Mouse (Mus musculus): ENCODE data around the gene Slc6a9. TPM values are rescaled to one million over a fixed set of nuclear protein-coding genes. Genes with fewer than 3 reads are reported as not detected.
A peak's percentile ranks its signal among the peaks of the same experiment; 100 is the strongest.

Slc6a9 gene
- polyA plus RNA-seq, 1 experiment from 2014 or later: 15.0 TPM

GRCm38 (mm10) chr4:117882701-117883691 lies 48.7 kb downstream of the Slc6a9 start, which contains the start of gene B4galt2:
B4galt2 (minus strand) TSS chr4:117883487.
- peak within 1 kb of the TSS; percentile 78 for H3K4me3 ChIP-seq (replicated peaks)
- H3K36me3 ChIP-seq: 0 out of 2 replicates have a peak, but pooled peaks cover 17% of the 10 kb centered on the region
- H3K9me3 ChIP-seq: no peaks in the 10 kb centered on the region
- peak; percentile 37; the same call in 1 of the 2 replicates for ATAC-seq (ENCODE audit: insufficient read depth, low FRiP score, low read depth)
- peak within 1 kb of the TSS; percentile 91 for H3K4me2 ChIP-seq
- WGBS: 2% methylated on average over 50 of the region's 103 CpGs
- H3K4me1 ChIP-seq: peaks cover 36% of the 10 kb centered on the region
- H3K9ac ChIP-seq: peak within 1 kb of the TSS; percentile 74
- H3K27ac ChIP-seq: peak within 1 kb of the TSS; percentile 48
- no peaks in the 10 kb centered on the region for H3K27me3 ChIP-seq (replicated peaks)

- Histone ChIP-seq H3K4me2 (peak overlapping the region; percentile 91), H3K27ac (no peak overlapping the region), H3K9ac (no peak overlapping the region), H3K4me1 (peaks cover 36% of the 10 kb centered on the region), H3K9me3 (no peaks in the 10 kb centered on the region), H3K36me3 (0 out of 2 replicates have a peak, but pooled peaks cover 19% of the 10 kb centered on the region), H3K27me3 (replicated peaks) (no peaks in the 10 kb centered on the region), H3K4me3 (replicated peaks) (no peak overlapping the region)
- no peak for ATAC-seq (ENCODE audit: insufficient read depth, low FRiP score, low read depth)
- 83% methylated on average over 1 of the region's 1 CpGs for WGBS
Measured at GRCm38 (mm10) chr4:117884146-117884545, 49.8 kb downstream of the Slc6a9 start.

GRCm38 (mm10) chr4:117885093-117885492 lies 50.8 kb downstream of the Slc6a9 start:
- WGBS: 94% methylated on average over 10 of the region's 10 CpGs
- H3K4me1 ChIP-seq: peaks cover 36% of the 10 kb centered on the region
- no peak overlapping the region for H3K9ac ChIP-seq
- H3K27me3 ChIP-seq (replicated peaks): no peaks in the 10 kb centered on the region
- H3K27ac ChIP-seq: no peak overlapping the region
- no peak overlapping the region for H3K4me2 ChIP-seq
- H3K36me3 ChIP-seq: peaks cover 23% of the 10 kb centered on the region; the same call in 1 of the 2 replicates
- H3K4me3 ChIP-seq (replicated peaks): no peak overlapping the region
- no peaks in the 10 kb centered on the region for H3K9me3 ChIP-seq
- ATAC-seq (ENCODE audit: insufficient read depth, low FRiP score, low read depth): no peak

- no peak overlapping the region for H3K27ac ChIP-seq
- no peaks in the 10 kb centered on the region for H3K9me3 ChIP-seq
- WGBS: 82% methylated on average over 9 of the region's 9 CpGs
- no peak for ATAC-seq (ENCODE audit: insufficient read depth, low FRiP score, low read depth)
- peak overlapping the region; percentile 96 for H3K4me3 ChIP-seq (replicated peaks)
- H3K4me1 ChIP-seq: peaks cover 38% of the 10 kb centered on the region
- peaks cover 29% of the 10 kb centered on the region; the same call in 1 of the 2 replicates for H3K36me3 ChIP-seq
- H3K4me2 ChIP-seq: peak overlapping the region; percentile 93
- H3K9ac ChIP-seq: no peak overlapping the region
- no peaks in the 10 kb centered on the region for H3K27me3 ChIP-seq (replicated peaks)
Measured at GRCm38 (mm10) chr4:117885994-117886393, 51.7 kb downstream of the Slc6a9 start.

GRCm38 (mm10) chr4:117886644-117887043 lies 52.3 kb downstream of the Slc6a9 start:
- H3K36me3 ChIP-seq: peaks cover 29% of the 10 kb centered on the region; the same call in 1 of the 2 replicates
- ATAC-seq (ENCODE audit: insufficient read depth, low FRiP score, low read depth): no peak
- peak overlapping the region; percentile 96 for H3K4me3 ChIP-seq (replicated peaks)
- no peaks in the 10 kb centered on the region for H3K9me3 ChIP-seq
- WGBS: 2% methylated on average over 24 of the region's 24 CpGs
- H3K9ac ChIP-seq: peak overlapping the region; percentile 76
- H3K27me3 ChIP-seq (replicated peaks): no peaks in the 10 kb centered on the region
- H3K27ac ChIP-seq: peak overlapping the region; percentile 66
- peak overlapping the region; percentile 93 for H3K4me2 ChIP-seq
- peaks cover 41% of the 10 kb centered on the region for H3K4me1 ChIP-seq

- Histone ChIP-seq H3K36me3 (peaks cover 29% of the 10 kb centered on the region; the same call in 1 of the 2 replicates), H3K27ac (peak within 1 kb of the TSS; percentile 66)
- under 1% methylated on average over 36 of the region's 37 CpGs for WGBS
Measured at GRCm38 (mm10) chr4:117887133-117887532, 52.8 kb downstream of the Slc6a9 start, which contains the start of gene Atp6v0b. Atp6v0b (minus strand) TSS chr4:117887333.

GRCm38 (mm10) chr4:117887920-117888319 lies 53.6 kb downstream of the Slc6a9 start:
- 77% methylated on average over 2 of the region's 2 CpGs for WGBS
- ATAC-seq (ENCODE audit: insufficient read depth, low FRiP score, low read depth): no peak
- H3K9me3 ChIP-seq: no peaks in the 10 kb centered on the region
- peaks cover 30% of the 10 kb centered on the region for H3K4me1 ChIP-seq
- H3K27me3 ChIP-seq (replicated peaks): no peaks in the 10 kb centered on the region
- peak overlapping the region; percentile 93; the same call in 1 of the 2 replicates for H3K4me2 ChIP-seq
- H3K9ac ChIP-seq: no peak overlapping the region
- H3K27ac ChIP-seq: no peak overlapping the region
- H3K36me3 ChIP-seq: peaks cover 29% of the 10 kb centered on the region; the same call in 1 of the 2 replicates
- peak overlapping the region; percentile 96 for H3K4me3 ChIP-seq (replicated peaks)

More at GRCm38 (mm10) chr4:117887133-117887532, 52.8 kb downstream of the Slc6a9 start, which contains the start of gene Atp6v0b:
- Histone ChIP-seq H3K4me1 (peaks cover 36% of the 10 kb centered on the region), H3K9me3 (no peaks in the 10 kb centered on the region), H3K27me3 (replicated peaks) (no peaks in the 10 kb centered on the region), H3K9ac (peak within 1 kb of the TSS; percentile 76), H3K4me2 (peak within 1 kb of the TSS; percentile 93), H3K4me3 (replicated peaks) (peak within 1 kb of the TSS; percentile 96)
- ATAC-seq (ENCODE audit: insufficient read depth, low FRiP score, low read depth): peak; percentile 89

- H3K27ac ChIP-seq: no peak overlapping the region
- H3K4me3 ChIP-seq (replicated peaks): no peak overlapping the region
- no peaks in the 10 kb centered on the region for H3K9me3 ChIP-seq
- no peak overlapping the region for H3K4me2 ChIP-seq
- WGBS: 86% methylated on average over 15 of the region's 15 CpGs
- no peak overlapping the region for H3K9ac ChIP-seq
- peaks cover 20% of the 10 kb centered on the region for H3K4me1 ChIP-seq
- ATAC-seq (ENCODE audit: insufficient read depth, low FRiP score, low read depth): no peak
- no peaks in the 10 kb centered on the region for H3K27me3 ChIP-seq (replicated peaks)
- H3K36me3 ChIP-seq: peaks cover 34% of the 10 kb centered on the region
Measured at GRCm38 (mm10) chr4:117889471-117889870, 55.2 kb downstream of the Slc6a9 start.

GRCm38 (mm10) chr4:117890031-117890430 lies 55.7 kb downstream of the Slc6a9 start:
- Histone ChIP-seq H3K9ac (no peak overlapping the region), H3K36me3 (peaks cover 34% of the 10 kb centered on the region), H3K27ac (no peak overlapping the region), H3K4me1 (peaks cover 18% of the 10 kb centered on the region), H3K4me3 (replicated peaks) (no peak overlapping the region), H3K9me3 (no peaks in the 10 kb centered on the region), H3K27me3 (replicated peaks) (no peaks in the 10 kb centered on the region), H3K4me2 (no peak overlapping the region)
- WGBS: 92% methylated on average over 14 of the region's 14 CpGs
- ATAC-seq (ENCODE audit: insufficient read depth, low FRiP score, low read depth): no peak

GRCm38 (mm10) chr4:117890750-117891149 lies 56.4 kb downstream of the Slc6a9 start:
- peaks cover 18% of the 10 kb centered on the region for H3K4me1 ChIP-seq
- WGBS: 85% methylated on average over 8 of the region's 8 CpGs
- H3K36me3 ChIP-seq: peaks cover 28% of the 10 kb centered on the region
- ATAC-seq (ENCODE audit: insufficient read depth, low FRiP score, low read depth): no peak
- peak overlapping the region; percentile 82 for H3K4me2 ChIP-seq
- H3K27me3 ChIP-seq (replicated peaks): no peaks in the 10 kb centered on the region
- peak overlapping the region; percentile 79; the same call in 1 of the 2 replicates for H3K4me3 ChIP-seq (replicated peaks)
- H3K27ac ChIP-seq: no peak overlapping the region
- H3K9ac ChIP-seq: no peak overlapping the region
- no peaks in the 10 kb centered on the region for H3K9me3 ChIP-seq

GRCm38 (mm10) chr4:117891738-117892161 lies 57.4 kb downstream of the Slc6a9 start, which contains the start of gene Dph2:
Dph2 (minus strand) TSS chr4:117892032.
- under 1% methylated on average over 21 of the region's 21 CpGs for WGBS
- no peaks in the 10 kb centered on the region for H3K27me3 ChIP-seq (replicated peaks)

More at GRCm38 (mm10) chr4:117891738-117892161, 57.4 kb downstream of the Slc6a9 start, which contains the start of gene Dph2:
- H3K4me2 ChIP-seq: peak within 1 kb of the TSS; percentile 82
- peak within 1 kb of the TSS; percentile 79 for H3K4me3 ChIP-seq (replicated peaks)
- ATAC-seq (ENCODE audit: insufficient read depth, low FRiP score, low read depth): peak; percentile 84
- H3K9ac ChIP-seq: peak within 1 kb of the TSS; percentile 44
- H3K9me3 ChIP-seq: no peaks in the 10 kb centered on the region
- peaks cover 9% of the 10 kb centered on the region for H3K4me1 ChIP-seq
- peaks cover 33% of the 10 kb centered on the region for H3K36me3 ChIP-seq
- H3K27ac ChIP-seq: no peak within 1 kb of the TSS
